Mouse (Mus musculus): Measurements from ENCODE around the gene Cldn34c2.
"Not testable (repeated sequence)": the region's sequence is repeated elsewhere in the genome, so short reads cannot be mapped to it uniquely, and the experiment has no call there.

Gene Cldn34c2

DNA sequence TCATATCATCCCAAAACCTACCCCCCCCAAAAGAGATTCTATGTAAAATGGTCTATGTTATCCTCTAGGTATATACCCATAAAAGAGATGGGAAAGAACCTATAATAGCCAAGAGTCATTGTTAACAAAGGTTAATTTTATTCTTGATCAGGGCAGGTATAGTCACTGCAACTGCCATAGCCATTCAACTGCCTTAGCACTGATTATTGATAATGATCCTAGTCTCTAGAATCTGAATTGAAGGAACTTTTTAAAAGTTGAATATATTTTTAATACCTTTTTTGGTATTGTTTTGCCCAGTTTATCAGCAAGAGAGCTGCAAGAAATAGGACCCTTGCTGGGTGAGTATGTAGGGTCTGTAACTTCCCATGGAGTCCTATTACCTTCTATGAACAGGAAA, at the start of gene Cldn34c2:
Cldn34c2 (plus strand) TSS at position 301 of the 400 bp plus-strand sequence.
- H3K36me3 ChIP-seq (ENCODE audit: control insufficient read depth, insufficient read depth, low read length, poor library complexity, severe bottlenecking); H3K27me3 ChIP-seq (ENCODE audit: control insufficient read depth, insufficient read depth, low read length, poor library complexity, severe bottlenecking); DNase-seq (ENCODE audit: low read depth, low spot score): not testable (repeated sequence)

DNA sequence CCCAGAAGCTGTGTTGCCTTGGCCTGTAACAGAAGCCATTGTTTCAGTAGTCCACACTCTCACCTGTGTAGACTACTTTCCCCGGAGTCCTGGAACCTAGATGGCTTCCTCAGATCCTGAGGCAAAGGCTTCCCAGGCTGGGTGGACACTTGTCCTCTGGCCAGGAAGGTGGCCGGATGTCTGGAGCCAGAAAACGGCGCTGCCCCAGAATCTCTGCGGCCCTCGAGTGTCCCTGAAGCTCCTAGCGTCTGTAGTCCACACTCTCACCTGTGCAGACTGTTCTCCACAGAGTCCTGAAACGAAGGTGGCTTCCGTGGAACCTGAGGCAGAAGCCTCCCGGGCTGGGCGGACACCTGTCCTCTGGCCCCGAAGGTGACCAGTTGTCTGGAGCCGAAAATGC, 30.1 kb upstream of the Cldn34c2 start:
- not testable (repeated sequence) for H3K36me3 ChIP-seq (ENCODE audit: control insufficient read depth, insufficient read depth, low read length, poor library complexity, severe bottlenecking); DNase-seq (ENCODE audit: low read depth, low spot score); H3K27me3 ChIP-seq (ENCODE audit: control insufficient read depth, insufficient read depth, low read length, poor library complexity, severe bottlenecking)

DNA sequence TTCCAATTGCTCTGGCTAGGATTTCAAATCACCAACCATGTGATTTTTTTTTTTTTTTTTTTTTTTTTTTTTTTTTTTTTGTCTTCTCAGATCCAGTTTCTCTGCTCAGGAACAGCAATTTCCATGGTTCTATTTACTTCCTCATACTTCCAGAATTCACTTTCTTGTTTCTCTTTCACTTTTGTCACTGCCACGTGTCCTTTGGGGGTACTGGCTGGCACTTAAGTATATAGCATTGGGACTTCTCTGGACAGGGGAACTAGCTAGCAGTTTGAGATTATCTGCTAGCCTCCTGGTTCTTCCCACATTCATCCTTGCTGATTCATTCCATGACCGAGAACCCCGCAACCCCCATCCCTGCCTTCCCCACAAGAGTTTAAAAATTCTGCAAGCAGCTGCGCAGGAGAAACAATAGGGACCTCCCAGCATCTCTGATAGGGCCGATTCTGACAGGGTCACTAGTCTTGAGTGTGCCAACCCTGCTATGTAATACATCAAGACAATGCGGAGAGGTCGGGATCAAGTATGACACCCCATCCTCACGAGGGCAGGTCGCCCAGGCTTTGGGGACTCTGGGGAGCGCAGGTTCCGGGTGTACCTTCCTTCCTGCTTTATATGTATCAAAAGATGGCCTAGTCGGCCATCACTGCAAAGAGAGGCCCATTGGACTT, 30.8 kb downstream of the Cldn34c2 start:
- not testable (repeated sequence) for H3K36me3 ChIP-seq (ENCODE audit: control insufficient read depth, insufficient read depth, low read length, poor library complexity, severe bottlenecking); H3K27me3 ChIP-seq (ENCODE audit: control insufficient read depth, insufficient read depth, low read length, poor library complexity, severe bottlenecking); DNase-seq (ENCODE audit: low read depth, low spot score)
